Mouse (Mus musculus): ENCODE results near the gene Erg.

The Erg gene

DNA sequence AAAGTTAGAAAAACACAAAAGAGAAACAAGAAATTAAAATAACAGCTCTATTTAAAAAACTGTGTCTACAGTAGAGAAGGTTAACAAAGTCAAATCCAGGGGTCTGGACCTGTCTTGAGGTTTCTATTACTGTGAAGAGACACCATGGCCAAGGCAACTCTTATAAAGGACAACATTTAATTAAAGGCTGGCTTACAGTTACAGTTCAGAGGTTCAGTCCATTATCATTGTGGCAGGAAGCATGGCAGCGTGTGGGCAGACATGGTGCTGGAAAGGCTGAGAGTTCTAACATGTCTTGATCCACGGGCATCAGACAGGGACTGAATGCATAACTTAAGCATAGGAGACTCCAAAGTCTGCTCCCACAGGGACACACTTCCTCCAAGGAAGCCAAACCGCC is 111.4 kb downstream of the Erg start:
- DNase-seq = no peak

DNA sequence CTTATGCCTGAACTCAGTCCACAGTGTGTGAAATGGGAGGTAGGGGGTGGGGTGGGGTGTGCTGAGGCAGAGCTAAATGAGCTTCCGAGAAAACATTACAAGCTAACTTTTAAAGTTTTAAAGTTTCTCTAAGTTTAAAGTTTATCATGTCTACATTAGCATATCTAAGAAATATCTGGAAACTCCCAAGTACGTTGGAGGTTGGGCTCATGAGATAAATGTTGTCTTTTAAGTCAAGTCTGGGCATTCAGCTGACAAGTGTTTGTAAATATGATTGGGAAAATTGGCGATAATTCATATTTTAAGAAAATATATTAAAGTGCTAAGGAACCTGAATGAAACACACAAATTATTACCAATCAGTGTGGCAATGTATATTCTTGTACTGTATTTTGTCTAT is 112.4 kb downstream of the Erg start:
- DNase-seq = no peak

DNA sequence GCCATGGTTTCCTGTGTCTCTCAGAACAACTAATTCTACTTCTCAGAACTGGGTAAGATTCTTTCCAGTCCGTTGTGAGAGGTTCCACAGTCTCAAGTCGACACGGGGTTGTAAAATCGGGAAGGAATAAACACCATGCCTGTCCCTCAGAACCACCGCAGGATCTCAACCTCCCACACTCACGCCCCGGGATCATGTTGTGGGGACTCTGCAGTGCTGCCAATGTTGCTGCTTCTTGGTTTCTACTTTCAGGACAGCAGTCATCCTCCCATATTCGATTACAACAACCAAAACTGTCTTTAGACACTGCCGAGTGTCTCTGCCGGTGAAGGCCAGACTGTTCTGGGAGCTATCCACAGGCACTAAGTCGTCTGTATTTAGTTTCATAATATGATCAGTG is 113.6 kb downstream of the Erg start:
- no peak for DNase-seq

DNA sequence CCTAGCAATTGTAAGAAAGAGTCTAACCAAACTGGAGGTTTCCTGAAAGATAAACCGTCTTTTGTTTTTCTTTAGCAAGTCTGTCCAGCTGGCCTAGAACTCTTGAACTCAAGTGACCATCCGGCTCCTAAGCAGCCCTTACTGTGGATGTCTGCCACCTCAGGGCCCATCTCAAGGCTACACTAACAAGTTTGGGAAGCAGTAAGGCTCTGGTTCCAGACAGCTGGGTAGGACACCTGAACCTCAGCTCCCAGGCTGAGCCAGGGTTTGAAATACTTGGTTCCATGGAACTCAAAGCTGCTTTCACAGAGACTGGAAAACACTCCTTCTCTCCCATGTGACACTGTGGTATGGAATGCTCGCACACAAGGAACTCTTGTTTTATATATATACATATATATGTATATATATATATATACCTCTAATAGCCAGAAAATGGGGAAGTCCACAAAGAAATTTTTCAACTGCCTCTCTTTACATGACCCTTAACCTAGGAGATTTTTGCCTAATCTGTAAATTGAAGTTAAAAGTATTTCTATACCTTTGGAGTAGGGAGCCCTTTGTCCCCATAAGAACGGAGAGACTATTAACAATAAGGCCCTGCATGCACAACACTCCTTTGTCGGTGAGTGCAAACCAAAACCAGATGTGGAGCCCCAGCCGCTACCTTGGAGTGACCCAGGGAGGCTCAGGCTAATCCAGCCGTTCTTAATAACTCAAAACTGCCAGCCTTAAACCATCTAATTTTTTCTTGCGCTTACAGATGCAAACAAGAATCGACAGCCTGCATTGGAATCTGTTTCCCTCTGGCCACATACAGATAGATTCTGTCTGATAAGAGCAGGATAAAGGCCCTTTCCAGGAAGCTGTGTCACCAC is 116.9 kb downstream of the Erg start:
- DNase-seq = no peak

DNA sequence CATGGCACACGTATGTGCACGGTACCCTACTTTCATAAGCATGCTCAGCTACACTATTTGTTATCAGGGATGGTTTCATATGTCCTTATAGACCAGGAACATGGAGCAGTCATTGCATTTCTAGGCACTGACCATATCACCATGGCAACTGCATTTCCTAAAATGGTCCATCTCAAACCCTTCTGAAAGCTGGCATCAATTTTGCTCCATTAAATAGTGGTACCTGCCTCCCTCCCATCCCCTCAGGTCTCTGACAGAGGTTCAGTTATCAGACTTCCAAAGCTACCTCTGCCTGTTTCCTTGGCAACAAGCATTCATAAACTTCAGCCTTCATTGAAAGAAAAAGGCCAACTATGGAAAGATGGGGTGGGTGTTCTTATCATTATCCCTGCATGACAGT is 118.5 kb downstream of the Erg start:
- no peak for DNase-seq

DNA sequence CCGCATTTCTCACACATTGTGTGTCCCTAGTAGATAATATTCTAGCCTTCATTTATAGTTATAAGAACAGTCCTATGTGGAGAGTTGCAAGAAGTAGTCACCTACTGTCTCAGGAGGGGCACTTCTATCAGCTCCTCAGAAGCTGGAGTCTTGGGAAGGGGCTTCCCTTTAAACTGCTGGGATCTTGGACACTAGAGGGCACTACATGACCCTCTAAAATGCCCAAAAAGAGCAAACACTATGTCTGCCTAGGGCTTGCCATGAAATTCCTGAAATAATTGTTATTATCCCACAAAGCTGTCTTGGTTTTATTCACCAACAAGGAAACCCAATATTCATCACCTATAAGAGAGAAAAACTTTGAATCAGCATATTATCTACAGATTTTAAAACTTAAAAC is 119.8 kb downstream of the Erg start:
- DNase-seq = no peak

DNA sequence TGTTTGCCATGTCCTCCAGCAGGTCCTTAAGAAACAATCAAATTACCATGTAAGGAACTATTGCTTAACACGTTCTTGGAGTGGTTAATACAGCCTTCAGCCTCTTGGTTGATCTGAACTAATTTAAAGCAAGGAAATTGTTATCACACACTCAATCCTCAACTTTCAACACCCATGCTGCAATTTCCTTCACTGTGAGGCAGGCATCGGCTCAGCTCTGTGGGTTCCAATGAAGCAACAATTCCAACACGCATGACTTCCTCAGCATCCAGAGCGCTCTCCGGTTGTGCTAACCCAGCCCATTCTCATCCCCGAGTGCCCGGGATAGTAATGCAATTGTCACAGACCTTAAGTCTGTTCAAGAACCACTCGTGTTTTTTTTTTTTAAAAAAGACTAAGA is 121.8 kb downstream of the Erg start:
- no peak for DNase-seq

DNA sequence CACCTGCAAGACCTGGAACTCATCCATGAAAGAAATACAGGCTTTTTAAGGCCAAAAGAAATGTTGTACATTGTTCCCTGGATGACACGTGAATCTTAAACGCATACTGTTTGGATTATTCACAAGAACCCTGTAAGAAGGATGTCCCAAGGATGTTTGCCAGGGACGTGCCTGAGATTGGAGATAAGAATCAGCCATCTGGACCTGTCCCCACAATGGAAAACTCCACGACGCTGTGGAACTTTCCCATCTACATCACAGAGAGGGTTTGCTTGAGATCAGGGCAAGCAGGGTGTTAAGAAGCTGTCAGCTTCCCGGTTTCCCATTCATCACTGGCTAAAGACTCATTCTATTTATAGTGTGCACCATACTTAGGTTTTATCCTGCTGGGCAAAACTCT is 122.6 kb downstream of the Erg start:
- no peak for DNase-seq

DNA sequence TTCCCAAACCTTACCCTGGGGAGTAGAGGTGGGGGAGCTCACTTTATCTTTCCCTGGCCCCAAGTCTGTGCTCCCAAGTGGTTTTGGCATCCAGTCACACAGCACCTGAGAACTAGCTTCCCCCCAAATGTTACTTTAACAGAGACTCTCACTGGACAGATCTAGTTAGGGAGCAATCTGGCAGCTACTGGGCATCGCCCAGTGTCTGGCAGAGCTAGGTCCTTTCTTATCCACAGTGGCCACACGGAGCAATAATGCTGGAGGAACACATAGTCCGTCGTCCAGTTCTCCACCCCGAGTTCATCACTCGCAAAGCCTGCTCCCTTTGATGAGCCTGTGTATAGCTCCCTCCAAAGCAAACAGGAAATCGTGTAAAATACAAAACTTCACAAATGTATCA is 124.5 kb downstream of the Erg start:
- no peak for DNase-seq

DNA sequence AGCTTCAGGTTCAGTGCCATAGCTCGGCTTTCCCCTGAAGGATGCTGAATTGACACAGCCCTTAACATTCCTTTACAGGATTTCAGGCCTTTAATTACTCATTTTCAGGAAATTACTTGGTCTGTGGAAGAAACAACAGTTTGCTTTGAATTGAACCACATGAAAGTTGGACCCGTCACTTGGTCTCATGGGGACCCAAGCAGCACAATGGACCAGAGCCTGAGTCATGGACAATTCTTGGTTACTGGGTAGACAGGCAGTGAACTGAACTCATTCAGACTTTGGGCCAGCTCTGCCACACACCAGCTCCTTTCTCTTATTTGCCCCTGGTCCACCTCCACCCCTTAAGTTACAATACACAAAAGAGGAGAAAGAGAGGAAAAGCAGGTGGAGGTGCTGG is 126.1 kb downstream of the Erg start:
- DNase-seq = no peak

DNA sequence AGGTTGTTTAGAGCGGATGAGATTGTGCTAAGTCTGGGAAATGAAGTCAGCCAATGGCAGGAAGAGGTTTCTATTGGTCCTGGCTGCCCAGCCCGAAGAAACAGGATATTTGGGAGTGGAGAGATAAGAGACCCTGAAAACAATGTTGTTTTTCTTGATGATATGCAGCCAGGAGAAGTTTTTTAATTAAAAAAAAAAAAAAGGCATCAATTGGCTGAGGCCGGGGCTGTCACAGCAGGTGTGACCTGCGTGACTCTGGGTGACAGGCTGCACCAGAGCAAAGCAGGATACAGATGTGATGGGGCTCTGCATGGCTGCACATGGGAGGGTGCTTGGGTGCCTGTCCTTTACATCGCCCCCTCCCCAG is 127.1 kb downstream of the Erg start:
- DNase-seq = no peak

DNA sequence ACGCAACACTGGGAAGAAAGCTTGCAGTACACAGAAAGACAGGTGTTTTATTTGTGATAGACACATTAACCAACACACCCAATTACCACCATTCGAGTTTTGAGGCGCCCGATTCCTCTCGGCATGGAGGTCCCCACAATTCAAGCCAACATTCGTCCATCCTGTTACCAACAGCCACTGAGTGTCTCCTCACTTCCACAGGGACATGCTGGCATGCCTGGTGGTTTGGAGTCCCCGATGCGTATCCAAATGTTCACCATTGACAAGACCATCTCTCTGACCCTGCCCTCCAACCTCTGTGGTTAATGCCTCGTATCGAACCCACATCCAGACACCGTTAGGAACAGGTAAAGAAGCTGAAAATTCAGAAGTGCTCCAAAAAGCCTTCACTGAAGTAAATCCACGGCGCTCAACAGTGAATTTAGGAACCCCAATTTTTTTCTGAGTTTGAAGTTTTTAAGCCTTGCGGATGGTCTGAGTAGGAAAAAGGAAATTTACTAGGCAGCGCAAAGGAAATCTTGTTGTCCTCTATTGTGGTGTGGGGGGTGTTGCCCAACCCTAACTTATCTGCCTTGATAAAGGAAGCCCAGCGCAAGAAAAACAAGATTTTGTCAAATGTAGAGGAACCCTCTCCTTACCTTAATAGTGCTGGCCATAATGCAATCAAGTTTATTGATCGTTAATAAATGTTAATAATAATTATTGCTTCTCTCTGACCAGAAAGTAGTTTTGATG is 127.6 kb downstream of the Erg start:
- no peak for DNase-seq

DNA sequence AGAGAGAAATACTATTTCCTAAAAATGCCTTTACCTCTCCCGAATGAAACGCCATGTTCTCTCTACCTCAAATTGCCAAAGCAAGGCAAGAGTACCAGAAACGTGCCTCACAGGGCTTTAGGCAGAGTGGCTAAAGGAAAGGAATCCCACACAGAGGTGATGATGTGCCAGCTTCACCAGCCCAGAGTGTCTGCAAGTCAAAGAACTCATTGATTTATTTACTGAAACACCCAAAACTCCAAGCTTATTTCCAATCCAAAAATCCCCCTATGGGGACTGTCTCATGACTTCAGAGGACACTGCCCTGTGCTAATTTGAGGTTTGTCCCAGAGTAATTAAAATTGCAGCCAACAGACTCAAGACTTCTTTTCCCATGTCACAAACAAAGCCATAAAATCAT is 129.4 kb downstream of the Erg start:
- DNase-seq = no peak

DNA sequence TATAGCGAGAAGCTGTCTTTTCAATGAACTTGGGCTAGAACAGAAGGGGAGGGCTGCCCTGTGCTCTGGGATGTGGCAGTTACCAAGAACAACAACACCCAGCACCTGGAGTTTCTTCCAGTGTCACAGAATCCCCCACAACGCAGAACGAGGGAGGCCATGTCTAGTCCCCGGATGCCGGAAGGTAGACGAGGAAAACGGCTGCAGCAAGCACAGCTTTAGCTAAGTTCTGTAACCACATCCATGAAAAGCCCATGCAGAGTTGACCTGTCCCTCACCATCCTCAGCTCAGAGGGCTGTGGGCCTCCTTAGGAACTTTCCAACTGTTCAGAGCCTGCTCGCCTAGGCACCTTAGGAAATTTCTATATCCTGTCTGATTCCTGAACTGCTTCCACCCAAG is 130.5 kb downstream of the Erg start:
- DNase-seq = no peak

DNA sequence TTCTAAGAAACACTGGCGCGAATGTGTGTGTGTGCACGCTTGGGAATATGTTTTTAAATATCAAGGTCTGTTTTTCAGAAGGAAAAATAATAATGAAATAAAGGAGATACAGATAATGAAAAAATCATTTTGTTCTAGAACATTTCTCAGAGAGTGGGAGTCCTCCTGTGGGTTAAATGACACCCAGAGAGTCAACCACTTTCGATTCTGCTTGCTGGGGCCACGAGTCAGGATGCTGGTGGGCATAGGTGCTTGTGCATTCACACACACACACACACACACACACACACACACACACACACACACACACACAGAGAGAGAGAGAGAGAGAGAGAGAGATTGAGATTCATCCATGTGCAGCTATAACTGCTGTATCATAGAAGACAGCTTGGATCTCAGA is 130.9 kb downstream of the Erg start:
- no peak for DNase-seq

DNA sequence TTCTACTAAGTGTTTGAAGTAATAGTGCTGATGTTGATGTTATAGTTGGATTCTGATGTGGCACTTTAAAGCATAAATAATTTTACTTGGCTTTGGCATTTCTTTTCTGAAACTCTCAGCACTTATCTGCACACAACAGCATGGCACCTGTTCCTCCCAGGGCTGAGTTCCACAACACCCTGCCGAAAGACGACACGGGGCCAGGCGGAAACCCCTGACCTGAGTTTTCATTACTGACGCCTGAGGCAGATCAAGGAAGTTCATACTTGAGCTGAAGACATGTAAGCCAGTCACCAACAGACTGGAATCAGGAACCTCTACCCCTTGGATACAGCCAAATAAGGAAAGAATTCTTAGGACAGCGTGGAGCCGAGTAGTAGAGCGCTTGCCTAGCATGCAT is 134.0 kb downstream of the Erg start:
- no peak for DNase-seq

DNA sequence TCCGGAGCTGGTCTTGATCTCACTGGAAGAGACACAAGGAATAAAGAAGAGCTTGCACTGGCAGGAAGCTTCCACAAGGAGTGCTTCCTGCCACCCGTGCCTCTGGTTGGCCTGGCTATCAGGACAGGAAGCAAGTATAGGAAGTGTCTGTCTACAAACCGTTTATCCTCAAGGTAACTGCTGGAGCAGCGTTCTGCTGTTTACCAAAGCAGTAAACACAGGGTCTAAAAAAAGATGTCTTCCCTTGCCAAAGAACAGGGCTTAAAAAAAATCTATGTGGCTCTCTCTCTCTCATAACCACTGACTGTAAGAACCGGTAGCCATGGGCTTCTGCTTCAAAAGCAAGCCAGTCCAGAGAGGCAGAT is 137.1 kb downstream of the Erg start:
- no peak for DNase-seq

DNA sequence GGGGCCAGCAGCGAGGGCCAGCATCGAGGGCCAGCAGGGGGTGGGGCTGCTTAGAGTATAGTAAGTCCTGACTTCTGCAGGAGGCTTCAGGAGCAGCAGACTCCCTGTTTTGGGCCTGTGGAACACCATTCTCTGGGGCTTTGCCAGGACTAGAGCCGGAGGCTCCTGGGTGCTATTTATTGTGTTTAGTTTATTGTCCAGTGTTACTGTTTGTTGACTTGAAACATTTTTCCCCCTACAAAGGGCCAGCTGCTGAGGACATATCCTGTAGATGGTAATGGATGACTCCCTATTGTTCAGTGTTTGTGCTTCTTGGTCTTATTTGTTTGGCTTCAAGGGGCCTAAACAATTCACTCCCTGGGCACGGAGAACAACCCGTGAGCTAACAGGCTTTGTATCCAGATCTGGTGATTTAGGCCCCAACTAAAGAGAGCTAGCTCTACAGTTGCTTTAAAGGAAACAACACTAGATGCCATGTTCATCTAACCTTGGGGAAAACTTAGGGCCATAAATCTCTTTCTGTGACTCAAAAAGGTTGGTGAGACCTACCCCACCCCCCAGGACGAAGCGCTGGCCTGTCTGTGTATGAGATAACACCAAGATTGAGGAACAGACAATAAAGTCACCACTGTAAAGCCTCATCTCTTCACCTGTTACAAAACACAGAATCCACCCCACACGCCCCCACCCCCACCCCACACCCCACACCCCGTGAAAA is 137.6 kb downstream of the Erg start:
- DNase-seq = no peak

DNA sequence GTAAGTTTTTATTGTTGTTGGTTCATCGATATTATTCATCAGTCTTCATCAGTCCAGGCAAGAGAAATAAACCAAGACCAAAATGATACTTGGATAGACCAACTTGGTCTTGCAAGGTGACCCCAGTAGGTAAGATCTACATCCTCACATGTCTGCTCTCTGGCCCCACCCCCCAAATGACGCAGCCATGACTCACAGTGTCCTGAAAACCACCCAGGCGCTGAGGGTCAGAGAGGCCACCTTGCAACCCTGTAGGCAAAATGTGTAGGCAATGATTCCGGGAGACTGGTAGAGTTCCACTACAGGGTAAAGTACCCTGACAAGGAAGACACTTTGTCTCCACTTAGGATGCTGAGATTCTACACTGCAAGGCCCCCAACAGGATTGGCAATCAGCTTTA is 138.5 kb downstream of the Erg start:
- no peak for DNase-seq

DNA sequence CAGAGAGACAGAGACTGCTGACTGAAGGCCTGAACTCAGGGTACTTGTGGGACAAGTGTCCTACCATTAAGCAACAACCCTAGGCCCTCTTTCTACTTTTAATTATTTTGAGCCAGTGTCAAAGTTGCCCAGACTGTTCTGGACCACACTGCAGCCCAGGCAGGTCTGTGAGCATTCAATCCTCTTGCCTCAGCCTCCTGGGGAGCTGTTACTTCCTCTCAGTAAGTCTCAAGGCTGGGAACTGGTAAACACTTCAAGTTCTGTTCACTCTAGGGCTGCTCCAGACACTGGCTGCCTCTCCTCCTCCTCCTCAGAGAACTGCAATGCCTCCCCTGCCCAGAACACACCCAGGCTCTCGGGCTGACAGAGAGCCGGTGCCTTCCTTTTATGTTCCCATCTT is 140.0 kb downstream of the Erg start:
- no peak for DNase-seq

DNA sequence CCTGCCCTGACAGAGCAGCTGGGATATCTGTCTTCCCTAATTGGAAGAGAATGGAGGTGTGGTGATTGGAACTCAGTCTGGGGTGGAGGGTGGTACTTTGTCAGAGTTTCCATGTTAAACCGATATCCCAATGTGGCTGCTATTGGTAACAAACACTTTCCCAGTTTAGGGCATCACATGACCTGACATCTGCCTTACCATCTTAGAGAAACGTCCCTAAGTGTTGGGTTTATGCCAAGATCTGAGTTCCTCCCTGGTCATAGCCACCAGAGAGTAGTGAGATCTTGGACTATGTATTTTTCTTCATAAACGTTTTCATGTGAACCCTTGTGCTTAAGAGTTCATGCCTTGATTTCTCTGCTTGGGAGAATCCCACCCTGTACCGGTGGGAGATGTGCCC is 144.4 kb downstream of the Erg start:
- DNase-seq = no peak

DNA sequence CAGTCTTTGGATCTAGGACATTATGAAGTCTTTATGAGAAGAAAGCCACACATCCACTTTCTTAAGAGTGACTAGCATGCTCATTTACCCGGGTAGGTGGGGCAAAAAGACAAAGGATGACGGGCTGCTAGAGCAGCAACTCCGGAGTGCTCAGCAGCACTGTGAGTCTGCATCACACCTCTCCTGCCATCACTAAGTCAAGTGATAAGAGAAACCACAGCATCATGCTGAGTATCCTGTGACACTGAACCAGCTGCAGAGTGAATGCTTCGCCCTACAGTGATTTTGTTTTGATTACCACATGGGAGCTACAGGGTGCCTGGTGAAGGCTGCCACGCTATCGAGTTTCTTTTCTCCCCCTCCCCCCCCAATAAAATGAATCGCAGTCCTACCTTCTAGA is 145.2 kb downstream of the Erg start:
- DNase-seq = no peak

DNA sequence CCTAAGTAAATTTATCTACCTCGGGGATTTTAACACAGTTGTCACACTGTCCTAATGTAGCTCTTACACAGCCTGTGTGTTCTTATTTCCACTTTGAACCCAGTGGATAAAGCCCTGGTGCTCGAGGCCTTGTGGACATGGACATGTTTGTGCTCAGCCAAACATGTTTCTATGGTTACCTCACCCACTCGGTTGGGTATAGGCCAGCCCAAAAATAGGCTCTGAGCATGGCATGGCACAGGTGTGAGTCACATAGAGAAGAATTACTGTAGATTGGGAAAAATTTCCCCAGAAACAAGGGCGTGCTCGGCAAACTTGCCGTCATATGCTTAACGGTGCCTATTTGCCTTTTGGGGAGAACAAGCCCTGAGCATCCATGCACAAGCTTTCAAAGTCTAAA is 146.1 kb downstream of the Erg start:
- DNase-seq = peak; percentile 52

DNA sequence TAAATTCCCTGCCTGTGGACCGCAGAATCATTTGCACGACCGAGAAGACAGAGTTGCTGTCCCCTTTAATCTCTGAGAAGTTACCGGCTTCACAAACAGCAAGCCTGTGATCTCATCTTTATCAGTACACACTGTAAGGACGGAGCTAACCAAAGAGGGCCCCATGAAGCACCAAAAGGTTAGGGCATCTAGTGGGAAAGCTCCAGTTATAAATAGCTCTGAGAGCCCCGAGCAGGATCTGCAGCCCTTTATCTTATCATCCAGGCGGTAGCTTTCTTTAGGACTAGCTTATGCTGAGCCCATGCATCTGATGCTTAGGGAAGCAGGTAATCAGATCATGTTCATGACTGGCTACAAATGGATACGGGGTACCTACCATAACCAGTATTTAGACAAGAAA is 146.6 kb downstream of the Erg start:
- DNase-seq = no peak
